Mouse (Mus musculus) liver, adult 2 months (tissue): ENCODE data around the gene Ranbp9.

Experiments
- CTCF ChIP-seq: fragments of 200-500 bp; IDR thresholded peaks from 2 replicates; pipeline ENCODE4 v1.5.1; 2011; ENCODE audit warnings: low read depth, low read length, control low read depth
- POLR2A ChIP-seq: fragments of 200-500 bp; IDR thresholded peaks from 2 replicates; pipeline ENCODE4 v1.6.1; 2011; ENCODE audit warnings: low read length, control low read depth; ENCODE audit not compliant: insufficient read depth; ENCODE audit errors: extremely low read depth

DNA sequence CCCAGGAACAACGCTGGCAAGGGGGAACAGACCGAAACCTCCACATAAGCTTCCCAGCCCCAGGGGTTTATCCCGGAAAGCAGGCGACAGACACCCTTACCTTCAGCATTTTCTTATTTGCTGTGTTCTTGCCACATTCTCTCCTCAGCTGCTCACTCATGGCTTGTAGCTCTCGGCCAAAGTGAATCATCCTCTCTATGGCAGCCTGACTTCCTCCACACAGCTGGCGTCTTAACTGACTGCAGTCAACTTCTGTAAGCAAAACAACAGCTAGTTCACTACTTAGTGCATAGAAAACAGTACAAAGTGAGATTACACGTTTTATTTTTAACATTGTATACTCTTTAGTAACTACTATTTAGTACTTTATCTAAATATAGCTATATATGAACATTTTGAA lies 68.8 kb downstream of the Ranbp9 start:
- no peak for TF ChIP-seq CTCF
- no peak for TF ChIP-seq POLR2A
